Mouse (Mus musculus): ENCODE measurements around the gene Dhdh.

Gene Dhdh

DNA sequence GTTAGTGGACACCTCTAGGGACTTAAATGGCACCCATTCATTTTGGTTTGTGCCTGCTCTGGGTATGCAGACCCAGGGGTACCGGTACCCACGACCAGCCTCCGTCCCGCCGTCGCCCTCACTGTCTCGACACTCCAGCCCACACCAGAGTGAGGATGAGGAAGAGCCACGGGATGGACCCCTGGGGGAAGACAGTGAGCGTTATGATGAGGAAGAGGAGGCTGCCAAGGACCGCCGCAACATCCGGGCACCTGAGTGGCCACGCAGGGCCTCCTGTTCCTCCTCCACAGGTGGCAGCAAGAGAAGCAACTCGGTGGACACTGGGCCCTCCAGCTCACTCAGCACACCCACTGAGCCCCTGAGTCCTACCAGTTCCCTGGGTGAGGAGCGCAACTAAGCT lies 33.6 kb downstream of the Dhdh start:
- DNase-seq (ENCODE audit: low read depth, low spot score): no peak

DNA sequence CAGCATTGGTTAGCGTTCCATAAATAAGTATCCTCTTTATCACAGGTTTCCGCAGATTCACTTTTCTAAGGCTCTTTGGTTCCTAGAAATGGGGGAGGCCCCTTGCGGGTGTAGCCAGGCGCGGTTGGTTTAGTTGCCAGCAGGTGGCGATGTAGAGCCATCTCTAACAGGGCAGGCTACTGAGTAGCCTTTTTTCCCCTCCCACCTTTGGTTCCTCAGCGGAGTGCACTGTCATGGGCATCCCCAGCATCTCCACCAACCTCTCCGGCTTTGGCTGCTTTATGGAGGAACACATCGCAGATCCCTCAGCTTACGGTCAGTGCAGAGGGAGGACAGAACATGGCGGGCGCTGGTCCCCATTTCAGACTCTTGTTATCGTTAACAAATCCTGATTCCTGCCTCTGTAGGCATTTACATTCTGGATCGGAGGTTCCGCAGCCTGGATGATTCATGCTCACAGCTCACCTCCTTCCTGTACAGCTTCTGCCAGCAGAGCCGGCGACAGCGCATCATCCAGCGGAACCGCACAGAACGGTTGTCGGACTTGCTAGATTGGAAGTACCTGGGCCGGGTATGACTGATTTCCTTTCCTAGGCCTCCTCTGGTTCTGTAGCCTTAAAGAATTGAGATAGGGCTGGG lies 37.1 kb downstream of the Dhdh start:
- peak; percentile 89 for DNase-seq (ENCODE audit: low read depth, low spot score)

DNA sequence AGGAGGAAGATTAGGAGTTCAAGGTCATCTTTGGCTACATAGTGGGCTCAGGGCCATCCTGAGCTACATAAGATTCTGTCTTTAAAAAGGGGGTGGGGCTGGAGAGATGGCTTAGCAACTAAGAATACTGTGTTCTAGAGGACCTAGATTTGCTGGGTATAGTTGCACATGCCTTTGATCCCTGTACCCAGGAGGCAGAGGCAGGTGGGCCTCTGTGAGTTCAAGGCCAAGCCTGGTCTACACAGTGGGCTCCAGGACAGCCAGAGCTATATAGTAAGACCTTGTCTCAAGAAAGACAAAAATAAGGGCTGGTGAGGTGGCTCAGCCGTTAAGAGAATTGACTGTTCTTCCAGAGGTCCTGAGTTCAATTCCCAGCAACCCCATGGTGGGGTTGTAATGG lies 38.6 kb downstream of the Dhdh start:
- no peak for DNase-seq (ENCODE audit: low read depth, low spot score)

DNA sequence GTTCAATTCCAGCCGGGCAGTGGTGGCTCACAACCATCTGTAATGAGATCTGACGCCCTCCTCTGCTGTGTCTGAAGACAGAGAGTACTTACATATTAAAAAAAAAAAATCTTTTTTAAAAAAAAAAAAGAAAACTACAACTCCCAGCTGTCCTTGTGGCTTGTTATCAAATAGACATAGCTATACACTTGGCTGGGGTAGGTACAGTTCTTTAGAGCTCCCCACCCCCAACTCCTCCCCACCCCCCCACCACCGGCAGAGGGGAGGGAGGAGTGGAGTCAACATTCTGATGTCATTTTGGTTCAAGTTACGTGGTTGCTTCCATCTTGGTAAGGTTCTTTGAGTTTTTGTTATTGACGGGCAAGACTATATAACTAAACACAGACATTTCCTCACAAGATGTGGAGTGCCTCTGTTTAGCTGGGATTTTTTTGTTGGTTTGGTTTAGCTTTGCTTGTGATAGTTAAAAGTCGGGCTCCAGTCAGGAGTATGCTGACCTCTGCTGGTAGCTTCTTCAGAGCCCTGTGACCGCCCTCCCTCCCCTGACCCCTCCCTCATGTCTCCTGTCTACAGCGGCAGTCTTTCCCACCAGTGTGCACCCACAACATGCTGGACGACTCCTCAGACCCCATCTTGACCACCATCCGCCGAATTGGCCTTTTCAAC lies 41.1 kb downstream of the Dhdh start:
- peak; percentile 80 for DNase-seq (ENCODE audit: low read depth, low spot score)

DNA sequence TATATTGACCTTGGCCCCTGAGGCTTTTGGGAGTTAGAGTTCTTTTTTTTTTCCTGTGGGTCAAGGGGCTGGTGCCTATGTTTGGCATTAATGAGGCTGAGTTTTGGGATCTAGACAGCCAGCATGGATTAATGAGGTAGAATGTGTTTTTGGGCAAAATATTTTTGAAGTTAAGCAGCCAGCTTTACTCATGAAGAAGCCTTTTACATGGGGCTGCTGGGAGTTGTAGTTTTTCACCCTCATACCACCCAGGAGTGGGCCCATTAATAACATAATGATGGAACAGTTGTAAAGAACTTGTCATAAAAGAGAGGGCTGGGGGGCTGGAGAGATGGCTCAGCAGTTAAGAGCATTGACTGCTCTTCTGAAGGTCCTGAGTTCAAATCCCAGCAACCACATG lies 42.0 kb downstream of the Dhdh start:
- DNase-seq (ENCODE audit: low read depth, low spot score): no peak

DNA sequence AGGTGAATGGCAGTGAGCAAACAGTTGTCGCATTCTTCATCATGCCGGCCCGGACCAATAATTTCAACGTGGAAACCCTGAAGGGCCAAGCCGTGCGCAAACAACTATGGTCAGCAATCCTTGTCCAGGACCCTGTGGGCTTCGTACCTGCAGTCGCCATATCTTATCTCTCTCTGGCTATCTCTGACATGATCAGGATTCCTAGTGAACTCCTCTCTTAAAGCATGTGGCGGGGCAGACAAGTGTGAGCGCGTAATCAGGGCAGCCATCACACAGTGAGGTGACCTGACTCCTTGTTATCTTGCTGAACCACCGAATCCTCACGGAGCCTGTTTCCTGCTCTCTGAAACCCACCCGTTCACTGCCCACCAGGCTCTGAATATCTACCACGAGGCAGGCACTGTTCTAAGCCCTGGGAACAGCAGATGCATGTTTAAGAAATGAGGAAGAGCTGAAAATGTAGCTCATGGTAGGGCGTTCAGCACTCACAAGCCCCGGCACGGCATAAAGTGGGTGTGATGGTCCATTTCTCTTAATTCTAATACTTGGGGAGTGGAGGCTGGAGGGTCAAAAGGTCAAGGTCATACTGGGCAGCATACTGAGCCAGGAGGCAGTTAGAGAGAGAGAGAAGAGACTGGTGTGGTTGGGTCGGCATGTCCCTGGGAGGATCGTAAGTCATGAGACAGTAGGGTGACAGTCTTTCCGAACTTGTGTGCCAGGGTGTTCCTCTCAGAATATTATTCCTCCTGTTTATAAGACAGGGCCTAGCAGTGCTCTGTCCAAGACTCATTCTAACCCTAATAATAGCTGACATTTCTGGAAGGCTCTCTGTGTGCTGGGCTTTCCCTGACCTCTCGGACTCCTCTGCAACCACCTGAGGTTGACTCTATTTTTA lies 44.8 kb downstream of the Dhdh start:
- no peak for DNase-seq (ENCODE audit: low read depth, low spot score)

DNA sequence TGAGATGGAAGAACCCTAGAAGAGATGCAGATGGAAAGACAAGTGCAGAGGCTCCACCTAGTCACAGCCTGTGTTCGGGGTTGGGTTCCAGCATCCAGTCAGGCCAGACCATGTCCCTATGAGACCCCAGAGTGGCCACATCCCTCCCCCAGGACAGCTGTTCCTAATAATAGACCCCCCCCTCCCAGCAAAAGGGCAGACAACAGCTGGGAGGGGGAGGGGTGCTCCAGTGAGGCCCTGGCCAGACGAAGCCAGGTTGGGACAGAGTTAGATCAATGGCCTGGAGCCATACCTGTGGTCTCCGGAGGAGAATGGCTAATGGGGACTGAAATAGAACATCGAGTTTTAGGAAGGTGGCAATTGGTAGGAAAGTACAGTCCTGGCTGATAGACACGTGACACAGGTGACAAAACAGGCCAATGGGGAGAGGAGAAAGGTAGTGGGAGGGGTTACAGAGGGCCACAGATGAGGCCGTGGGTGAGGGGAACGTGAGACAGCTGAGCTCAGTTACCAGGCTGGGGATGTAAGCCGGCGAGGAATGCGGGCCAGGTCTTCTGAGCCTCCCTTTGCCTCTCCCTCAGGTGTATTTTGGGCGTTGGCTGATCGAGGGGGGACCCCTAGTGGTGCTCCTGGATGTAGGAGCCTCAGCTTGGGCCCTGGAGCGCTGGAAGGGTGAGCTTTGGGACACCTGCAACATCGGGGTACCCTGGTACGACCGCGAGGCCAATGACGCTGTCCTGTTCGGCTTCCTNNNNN lies 50.9 kb downstream of the Dhdh start, which contains the start of gene Ruvbl2:
Ruvbl2 (minus strand) TSS at position 576 of the 756 bp plus-strand sequence.
- DNase-seq (ENCODE audit: low read depth, low spot score): peak; percentile 87

DNA sequence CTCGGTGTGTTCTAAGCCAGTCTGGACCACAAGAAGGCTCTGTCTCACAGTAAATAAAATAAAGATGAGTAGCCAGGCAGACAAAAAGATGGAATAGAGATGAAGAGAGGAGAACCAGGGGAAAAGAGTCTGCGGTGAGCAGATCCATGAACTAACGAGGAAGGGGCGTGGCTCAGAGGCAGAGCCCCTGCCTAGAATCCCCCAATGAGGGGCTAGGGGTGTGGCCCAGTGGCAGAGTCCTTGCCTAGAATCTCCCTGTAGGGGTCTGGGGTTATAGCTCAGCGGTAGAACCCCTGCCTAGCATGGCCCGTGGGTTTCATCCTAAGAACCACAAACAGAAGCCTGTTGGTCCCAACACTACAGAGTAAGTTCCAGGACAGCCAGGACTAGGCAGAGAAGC lies 51.6 kb downstream of the Dhdh start:
- DNase-seq (ENCODE audit: low read depth, low spot score): peak; percentile 74

DNA sequence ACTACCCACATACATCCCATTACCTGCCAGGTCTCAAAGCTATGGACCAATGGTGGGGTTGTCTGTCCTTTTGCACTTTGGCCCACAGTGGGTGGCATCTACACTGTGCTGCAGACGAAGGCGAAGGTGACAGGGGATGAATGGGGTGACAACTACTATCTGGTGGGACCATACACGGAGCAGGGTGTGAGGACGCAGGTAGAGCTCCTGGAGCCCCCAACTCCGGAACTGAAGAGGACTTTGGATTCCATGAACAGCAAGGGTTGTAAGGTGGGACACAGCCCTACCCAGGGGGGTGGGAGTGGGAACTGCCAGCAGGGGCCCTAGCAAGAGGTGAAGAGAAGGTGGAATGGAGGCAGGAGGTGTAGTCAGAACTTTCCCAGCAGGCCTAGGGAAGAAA lies 52.2 kb downstream of the Dhdh start:
- DNase-seq (ENCODE audit: low read depth, low spot score): no peak

DNA sequence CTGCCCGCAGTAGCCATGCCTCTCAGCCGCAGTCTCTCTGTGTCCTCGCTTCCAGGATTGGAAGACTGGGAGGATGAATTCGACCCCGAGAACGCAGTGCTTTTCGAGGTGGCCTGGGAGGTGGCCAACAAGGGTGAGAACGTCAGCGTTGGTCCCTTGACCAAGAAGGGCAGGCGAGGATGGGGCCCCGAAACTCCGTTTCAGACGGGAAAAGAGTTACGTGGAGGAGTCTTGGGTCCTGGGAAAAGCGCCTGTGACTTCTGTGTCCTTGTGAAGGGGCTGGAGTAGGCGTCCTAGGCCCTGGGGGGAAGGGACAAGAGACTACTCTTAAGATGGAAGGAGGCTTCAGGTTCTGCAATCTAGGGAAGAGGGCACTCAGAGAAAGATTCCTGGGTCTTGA lies 53.6 kb downstream of the Dhdh start:
- DNase-seq (ENCODE audit: low read depth, low spot score): no peak

DNA sequence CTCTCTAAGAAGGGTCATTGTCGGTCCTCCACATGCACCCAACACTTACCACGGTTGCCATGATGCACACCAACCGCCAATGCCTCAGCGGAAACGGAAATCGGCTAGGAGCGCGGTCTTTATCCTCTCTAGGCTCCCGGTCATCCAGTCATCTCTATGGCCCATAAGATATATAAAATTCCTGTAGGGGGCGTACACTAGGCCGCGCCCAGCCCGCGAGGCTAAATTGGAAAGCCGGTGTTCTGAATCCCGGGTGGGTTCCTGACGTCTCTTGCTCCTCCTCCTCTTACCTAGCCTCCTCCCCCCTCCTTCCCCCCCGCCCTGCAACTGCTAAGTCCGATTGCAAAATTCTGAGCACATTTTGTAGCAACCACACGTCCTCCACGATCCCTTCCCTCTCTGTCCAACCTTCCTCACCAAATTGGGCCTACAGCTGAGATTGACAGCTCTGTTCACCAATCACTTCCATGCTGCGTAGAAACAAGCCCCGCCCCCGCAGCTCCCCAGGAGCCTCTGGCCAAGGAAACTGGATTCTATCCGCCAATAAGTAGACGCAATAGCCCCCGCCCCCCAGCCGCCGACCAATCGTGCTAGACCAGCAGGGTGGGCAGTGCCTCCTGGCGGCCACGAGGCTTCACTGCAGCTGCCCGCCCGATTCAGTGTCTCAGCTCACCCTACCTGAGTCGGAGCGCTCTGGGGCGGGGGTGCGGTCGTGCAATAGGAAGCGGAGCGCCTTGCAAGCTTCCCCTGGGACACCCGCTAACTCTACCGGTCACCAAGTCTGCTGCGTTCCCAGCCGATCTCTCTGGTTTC lies 54.2 kb downstream of the Dhdh start, which contains the start of gene Gys1:
Gys1 (plus strand) TSS at position 642 of the 813 bp plus-strand sequence.
- peak; percentile 100 for DNase-seq (ENCODE audit: low read depth, low spot score)

DNA sequence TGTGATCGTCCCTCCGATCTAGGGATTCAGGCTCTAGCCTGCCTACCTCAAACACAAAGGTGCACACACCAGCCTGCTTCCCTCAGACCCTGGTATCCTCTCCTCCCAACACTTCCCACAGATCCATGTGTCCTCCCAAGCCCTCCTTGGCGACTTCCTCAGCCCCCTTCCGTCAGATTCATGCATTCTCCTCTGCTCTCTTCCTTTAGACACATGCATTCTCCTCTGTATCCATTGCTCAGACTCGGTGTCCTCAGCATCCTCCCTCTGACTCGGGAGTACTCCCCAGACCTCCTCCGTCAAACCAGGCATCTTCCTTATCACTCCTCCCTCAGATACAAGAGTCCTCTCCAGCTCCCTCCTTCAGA lies 54.8 kb downstream of the Dhdh start:
- no peak for DNase-seq (ENCODE audit: low read depth, low spot score)

DNA sequence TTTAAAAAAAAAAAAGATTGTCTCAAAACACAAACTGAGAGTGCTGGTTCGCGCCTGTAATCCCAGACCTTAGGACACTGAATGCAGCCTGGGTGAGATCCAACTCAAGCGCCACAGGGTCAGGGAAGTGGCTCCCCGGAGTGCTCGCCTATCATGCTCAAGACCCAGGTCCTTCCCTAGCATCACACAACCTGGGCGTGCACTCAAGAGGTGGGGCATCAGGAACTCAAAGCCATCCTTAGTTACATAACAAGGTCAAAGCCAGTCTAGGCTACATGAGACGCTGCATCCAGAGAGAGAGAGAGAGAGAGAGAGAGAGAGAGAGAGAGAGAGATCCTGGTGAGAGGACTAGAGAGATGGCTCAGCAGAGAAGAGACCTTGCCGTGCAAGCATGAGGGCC lies 62.0 kb downstream of the Dhdh start:
- DNase-seq (ENCODE audit: low read depth, low spot score): no peak

DNA sequence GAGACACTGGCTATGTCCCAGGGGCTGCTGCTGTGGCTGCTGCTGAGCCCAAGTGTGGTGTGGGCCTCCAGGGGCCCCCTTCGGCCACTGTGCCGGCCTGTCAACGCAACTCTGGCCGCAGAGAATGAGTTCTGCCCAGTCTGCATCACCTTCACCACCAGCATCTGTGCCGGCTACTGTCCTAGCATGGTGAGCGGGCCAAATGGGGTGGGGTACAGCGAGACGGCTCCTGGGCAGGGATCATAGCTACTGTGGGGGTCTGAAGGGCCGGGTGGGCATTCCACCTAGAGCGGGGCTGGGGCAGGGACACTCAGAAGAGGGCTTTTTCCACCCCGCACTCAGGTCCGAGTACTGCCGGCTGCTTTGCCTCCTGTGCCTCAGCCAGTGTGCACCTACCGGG lies 67.4 kb downstream of the Dhdh start:
- no peak for DNase-seq (ENCODE audit: low read depth, low spot score)

Measured in ES-CJ7 (cell line).